Mouse (Mus musculus): ENCODE results near the gene Dcps.

Gene Dcps

DNA sequence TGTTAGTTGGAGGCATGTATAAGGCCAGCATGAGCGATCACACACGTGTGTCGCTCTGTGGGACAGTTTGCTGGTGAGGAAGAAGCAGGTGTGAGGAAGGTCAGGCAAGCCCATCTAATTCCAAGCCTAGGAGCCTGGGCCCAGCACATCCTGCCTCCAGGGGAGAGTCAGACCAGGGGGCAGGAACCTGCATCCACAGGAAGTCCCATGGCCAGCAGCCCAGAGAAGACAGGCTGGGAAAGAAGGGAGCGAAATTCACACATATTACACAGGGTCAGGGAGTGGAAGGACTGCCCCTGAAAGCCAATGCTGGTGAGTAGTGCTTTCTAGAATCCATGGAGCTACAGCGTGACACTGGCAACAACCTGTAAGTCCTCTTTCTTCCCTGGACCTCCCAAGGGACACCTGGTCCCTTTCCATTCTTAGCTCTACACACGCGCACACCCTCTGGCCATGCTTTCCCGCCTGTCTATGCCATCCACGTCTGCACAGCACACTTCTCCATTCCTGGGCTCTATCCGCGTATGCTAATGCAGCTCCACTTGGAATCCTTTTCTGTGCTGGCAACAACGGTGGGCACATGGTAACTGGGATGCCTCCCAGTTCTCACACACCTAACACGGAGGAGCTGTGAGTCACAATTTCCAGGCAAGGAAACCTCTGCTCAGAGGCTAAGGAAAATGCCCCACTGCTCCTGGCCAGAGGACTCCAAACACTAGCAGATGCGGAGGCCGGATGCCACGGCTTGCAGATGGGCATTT, 44.0 kb downstream of the Dcps start:
- no peak for DNase-seq (ENCODE audit: low spot score)

- no peak for DNase-seq (ENCODE audit: low spot score)
Observed at GRCm38 (mm10) chr9:35128995-35129418, 46.9 kb downstream of the Dcps start.

GRCm38 (mm10) chr9:35128564-35128963, 47.3 kb downstream of the Dcps start:
- DNase-seq (ENCODE audit: low spot score): no peak

DNA sequence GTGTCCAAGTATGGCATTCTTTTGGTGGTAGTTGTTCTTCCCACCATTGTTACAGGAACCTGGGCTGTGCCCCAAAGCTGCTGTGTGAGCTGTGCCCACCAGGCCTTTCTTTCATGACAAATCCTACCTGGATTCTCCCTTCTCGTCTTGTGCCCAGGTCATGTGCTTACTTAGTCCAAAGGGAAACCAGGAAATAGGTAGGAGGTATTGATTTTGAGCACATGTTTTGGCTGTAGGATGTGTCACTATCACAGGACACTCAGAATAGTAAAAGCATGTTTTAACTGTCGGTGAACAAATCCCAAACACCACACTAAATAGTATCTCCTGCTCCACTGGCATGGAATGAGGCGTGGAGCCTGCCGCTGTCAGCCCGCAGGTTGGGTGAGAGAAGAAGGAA, 48.3 kb downstream of the Dcps start:
- DNase-seq (ENCODE audit: low spot score): no peak

- DNase-seq (ENCODE audit: low spot score): no peak
Observed at GRCm38 (mm10) chr9:35127147-35127546, 48.7 kb downstream of the Dcps start.

DNA sequence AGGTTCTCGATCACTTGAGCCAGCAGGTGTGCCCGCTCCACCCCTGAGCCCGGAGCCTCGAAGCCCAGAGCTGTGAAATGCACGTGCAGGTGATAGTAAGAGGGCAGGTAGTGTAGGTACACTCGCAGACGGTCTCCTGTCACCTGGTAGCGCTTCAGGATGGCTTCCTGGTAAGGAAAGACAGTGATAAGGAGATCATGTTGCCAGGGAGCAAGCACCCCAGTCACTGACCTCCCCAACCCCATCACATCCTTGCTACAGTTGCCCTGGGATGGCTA, 51.2 kb downstream of the Dcps start:
- DNase-seq (ENCODE audit: low spot score): no peak

- DNase-seq (ENCODE audit: low spot score): no peak
Observed at GRCm38 (mm10) chr9:35123804-35124677, 51.8 kb downstream of the Dcps start.

DNA sequence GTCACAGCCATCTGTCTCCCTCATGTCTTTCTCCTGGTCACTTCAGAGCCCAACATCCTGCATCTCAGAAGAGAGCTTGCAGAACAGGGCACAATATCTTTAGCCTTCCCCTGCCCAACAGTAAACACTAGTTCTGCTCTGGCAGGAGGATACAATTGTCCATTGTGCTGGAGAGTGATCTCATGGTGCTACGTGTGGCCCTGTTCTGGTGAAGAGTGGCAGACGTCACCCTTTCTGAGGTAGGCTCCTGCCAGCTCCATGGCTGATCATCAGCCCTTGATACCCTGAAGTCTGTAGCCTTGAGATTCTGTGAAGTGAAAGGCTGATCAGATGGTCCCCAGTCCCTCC, 52.4 kb downstream of the Dcps start:
- DNase-seq (ENCODE audit: low spot score): no peak

- DNase-seq (ENCODE audit: low spot score): no peak
Observed at GRCm38 (mm10) chr9:35122551-35123266, 53.2 kb downstream of the Dcps start.

- no peak for DNase-seq (ENCODE audit: low spot score)
Observed at GRCm38 (mm10) chr9:35119168-35119567, 56.7 kb downstream of the Dcps start, which contains the start of gene St3gal4. Gene St3gal4, minus strand, starts transcription at chr9:35119268.

GRCm38 (mm10) chr9:35118563-35118962, 57.3 kb downstream of the Dcps start:
- DNase-seq (ENCODE audit: low spot score): no peak

DNA sequence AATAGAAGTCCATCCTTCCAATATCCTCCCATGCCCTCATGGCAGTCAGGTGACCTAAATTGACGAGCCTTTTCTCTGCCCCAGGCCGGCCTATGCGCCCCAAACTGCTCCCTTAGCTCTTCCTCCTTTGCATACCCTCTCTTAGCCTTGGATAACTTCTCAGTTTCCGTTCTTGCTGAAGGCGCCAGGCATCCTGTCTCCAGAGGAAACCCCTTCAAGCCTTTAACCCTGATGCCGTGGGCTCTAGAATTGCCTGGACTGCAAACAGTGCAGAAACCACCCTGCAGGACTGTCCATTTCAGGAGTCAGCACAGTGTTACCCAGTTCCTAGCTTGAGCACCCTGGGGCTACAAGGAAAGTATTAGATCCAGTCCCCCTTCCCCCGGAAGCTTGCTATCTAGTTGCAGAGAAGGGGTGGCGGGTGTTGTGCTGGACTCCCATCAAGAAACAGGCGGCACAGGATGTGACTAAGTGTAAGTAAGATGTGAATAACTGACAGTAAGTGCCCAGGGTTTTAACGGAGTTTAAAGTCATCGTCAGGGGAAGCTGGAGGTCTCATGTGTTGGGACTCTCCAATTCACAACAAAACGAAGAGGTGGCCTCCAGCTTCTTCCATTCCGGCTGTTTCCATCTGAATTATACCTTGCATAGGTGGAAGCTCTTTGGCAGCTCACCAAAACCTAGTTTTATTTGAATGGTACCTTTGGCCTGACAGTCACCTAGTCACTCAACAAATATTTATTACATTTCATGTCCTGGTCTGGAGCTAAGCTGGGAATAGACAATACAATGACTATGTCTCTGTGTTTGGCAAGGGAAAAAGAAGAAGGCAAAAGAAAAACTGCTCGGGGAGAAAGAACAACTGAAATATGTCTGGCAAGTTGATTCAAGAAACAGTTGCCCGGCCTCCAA, 58.2 kb downstream of the Dcps start:
- DNase-seq (ENCODE audit: low spot score): peak; percentile 59

- peak; percentile 86 for DNase-seq (ENCODE audit: low spot score)
Observed at GRCm38 (mm10) chr9:35116391-35117381, 59.2 kb downstream of the Dcps start.

DNA sequence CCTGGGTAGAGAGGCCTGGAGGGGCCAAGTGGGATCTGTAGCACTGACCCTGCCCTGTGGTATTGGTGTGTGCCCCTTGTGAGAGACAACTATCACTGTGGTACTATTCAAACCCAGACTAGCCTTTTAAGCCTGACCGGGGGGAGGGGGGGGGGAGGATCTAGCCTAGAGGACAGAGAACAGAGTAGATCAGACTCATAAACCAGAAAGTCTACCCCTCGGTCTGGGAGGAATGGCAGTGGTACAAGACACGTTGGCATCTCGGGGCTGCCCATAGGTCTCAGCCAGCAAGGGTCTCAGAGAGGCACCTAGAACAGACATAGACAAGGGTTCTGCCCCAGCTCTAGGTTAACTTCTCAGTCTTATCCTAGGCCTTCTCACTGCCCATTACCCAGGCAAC, 60.1 kb downstream of the Dcps start:
- no peak for DNase-seq (ENCODE audit: low spot score)

- no peak for DNase-seq (ENCODE audit: low spot score)
Observed at GRCm38 (mm10) chr9:35115299-35115698, 60.6 kb downstream of the Dcps start.

GRCm38 (mm10) chr9:35114234-35114633, 61.6 kb downstream of the Dcps start:
- no peak for DNase-seq (ENCODE audit: low spot score)

DNA sequence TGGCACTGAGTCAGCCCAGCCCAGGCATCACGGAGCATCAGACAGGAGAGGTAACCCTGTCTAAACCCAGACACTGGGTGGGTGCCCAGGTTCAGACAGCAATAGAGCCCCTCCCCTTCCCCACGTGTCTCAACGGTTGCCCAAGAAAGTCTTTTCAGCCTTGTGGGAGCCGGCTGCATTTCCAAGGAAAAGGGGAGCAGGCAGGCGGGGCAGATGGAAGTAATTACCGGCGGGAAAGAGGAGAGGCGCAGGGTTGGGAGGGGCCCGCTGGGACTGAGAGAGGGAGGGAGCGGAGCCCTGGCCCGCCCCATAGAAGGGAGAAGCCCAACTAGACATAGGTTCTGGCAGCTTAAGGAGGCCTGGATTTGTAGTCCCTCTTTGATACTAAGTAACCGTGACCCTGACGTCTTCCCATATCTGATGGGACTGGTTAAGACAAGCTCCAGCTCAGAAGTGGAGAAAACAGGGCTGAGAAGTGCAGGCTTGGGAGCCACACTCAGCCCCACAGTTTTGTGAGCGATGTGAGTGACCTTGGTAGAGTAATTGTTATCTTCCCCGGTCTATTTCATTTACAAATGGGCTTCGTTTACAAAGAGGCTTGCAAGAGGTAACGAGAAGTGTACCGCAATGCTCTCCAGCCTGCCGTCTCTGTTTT, 63.8 kb downstream of the Dcps start:
- peak; percentile 80 for DNase-seq (ENCODE audit: low spot score)

DNA sequence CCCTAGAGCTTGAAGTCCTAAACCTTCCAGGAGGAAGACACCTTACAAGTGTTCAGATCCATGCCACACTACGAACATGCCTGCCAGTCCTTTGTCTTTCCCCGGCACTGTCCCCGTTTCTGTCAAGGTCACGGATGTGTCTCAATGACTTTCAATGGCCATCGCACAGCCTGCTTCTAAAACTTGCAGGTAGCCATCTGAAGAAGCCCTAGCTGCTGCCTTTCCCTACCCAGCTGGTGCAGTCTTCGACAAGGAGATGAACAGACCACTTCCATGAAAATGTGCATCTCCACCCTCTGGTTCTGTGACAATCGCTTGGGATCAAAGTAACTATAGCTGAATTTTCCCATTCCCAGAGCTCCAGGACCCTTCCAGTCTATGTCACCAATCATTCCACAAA, 64.4 kb downstream of the Dcps start:
- DNase-seq (ENCODE audit: low spot score): no peak

GRCm38 (mm10) chr9:35110567-35110966, 65.3 kb downstream of the Dcps start:
- DNase-seq (ENCODE audit: low spot score): no peak

DNA sequence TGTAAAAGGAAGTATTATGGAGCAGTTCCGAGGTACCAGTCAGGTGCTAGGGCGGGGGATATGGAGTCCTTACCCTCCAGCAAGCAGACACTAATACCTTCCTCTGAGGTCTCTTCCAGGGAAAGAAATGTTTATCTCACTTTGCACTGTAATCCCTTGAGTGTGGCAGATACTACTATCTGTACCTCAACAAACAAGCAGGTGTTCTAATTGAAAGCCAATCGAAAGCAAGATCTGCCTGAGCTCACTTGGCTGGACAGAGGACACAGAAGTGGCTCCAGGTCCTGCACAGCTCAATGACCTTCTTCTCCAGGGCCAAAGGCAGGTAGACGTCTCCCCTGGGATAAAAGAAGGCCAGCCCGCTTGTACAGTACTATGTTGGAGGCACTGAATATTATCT, 65.8 kb downstream of the Dcps start:
- DNase-seq (ENCODE audit: low spot score): no peak
